Mouse (Mus musculus) CH12.LX (cell line): Measurements from ENCODE around the gene Cdc37. TPM values are rescaled to one million over a fixed set of nuclear protein-coding genes. Genes with fewer than 3 reads are reported as not detected.

Experiments used
- DNase-seq: peaks from one replicate; pipeline ENCODE4 v3.0.0-alpha.2; 2013; ENCODE audit errors: extremely low read depth
- H3K27ac ChIP-seq: 2 replicates; pipeline ENCODE4 v1.5.1; 2012; ENCODE audit warnings: low read depth, mild to moderate bottlenecking, control low read depth, moderate library complexity; ENCODE audit not compliant: insufficient read depth
- H3K27me3 ChIP-seq: replicated peaks from 2 replicates; pipeline ENCODE3; 2012; ENCODE audit warnings: inconsistent platforms
- H3K36me3 ChIP-seq, 2 experiments: replicated peaks in 1 of 2; 2 replicates each; pipeline versions ENCODE3 to v1.6.1; 2012; ENCODE audit warnings: inconsistent platforms in 1 of 2, low read length in 1 of 2, mild to moderate bottlenecking in 1 of 2, mixed read lengths in 1 of 2, moderate library complexity in 1 of 2; ENCODE audit not compliant: control insufficient read depth in 1 of 2, insufficient read depth in 1 of 2
- H3K4me1 ChIP-seq, 2 experiments: 2 replicates each; pipeline ENCODE4 v1.6.1; 2012; ENCODE audit warnings: inconsistent platforms in 1 of 2, moderate library complexity in 1 of 2; ENCODE audit not compliant: insufficient read depth in 2 of 2, control insufficient read depth in 1 of 2
- H3K4me2 ChIP-seq: 2 replicates; pipeline ENCODE4 v1.6.1; 2012; ENCODE audit warnings: low read depth, mild to moderate bottlenecking, control low read depth; ENCODE audit not compliant: poor library complexity, insufficient read depth, severe bottlenecking
- H3K4me3 ChIP-seq, 3 experiments: fragments of 150-350 bp in 1 of 3; sonication (generic) in 1 of 3; replicated peaks in 1 of 3; 2 replicates each; pipeline versions ENCODE3 to v1.5.1; 2011 to 2012; ENCODE audit warnings: low read depth in 2 of 3, low read length in 2 of 3, mild to moderate bottlenecking in 2 of 3, moderate library complexity in 2 of 3, control low read depth in 1 of 3, improper control_type of control experiment in 1 of 3, inconsistent platforms in 1 of 3, mixed read lengths in 1 of 3; ENCODE audit not compliant: poor library complexity in 1 of 3
- H3K79me2 ChIP-seq: replicated peaks from 2 replicates; pipeline ENCODE4 v1.6.1; 2012; ENCODE audit warnings: mild to moderate bottlenecking, moderate library complexity; ENCODE audit not compliant: control insufficient read depth, poor library complexity, insufficient read depth, severe bottlenecking; ENCODE audit errors: extremely low read depth
- H3K9ac ChIP-seq: 2 replicates; pipeline ENCODE4 v1.6.1; 2012; ENCODE audit warnings: low read depth, mild to moderate bottlenecking, control low read depth, moderate library complexity; ENCODE audit not compliant: insufficient read depth
- H3K9me3 ChIP-seq: replicated peaks from 2 replicates; pipeline ENCODE3; 2012; ENCODE audit warnings: low read length, inconsistent platforms, mixed read lengths
- BHLHE40 ChIP-seq: IDR thresholded peaks from 2 replicates; pipeline ENCODE4 v1.6.1; 2011; ENCODE audit warnings: mild to moderate bottlenecking, low read depth, low read length, improper control_type of control experiment
- CHD1 ChIP-seq: IDR thresholded peaks from 2 replicates; pipeline ENCODE4 v1.6.1; 2012; ENCODE audit warnings: low read depth, low read length, improper control_type of control experiment, inconsistent platforms
- CHD2 ChIP-seq: IDR thresholded peaks from 2 replicates; pipeline ENCODE4 v1.6.1; 2011; ENCODE audit warnings: low read length, improper control_type of control experiment
- HCFC1 ChIP-seq: IDR thresholded peaks from 2 replicates; pipeline ENCODE4 v1.6.1; 2012; ENCODE audit warnings: low read depth, mild to moderate bottlenecking, inconsistent platforms, low read length, improper control_type of control experiment
- JUN ChIP-seq: IDR thresholded peaks from 2 replicates; pipeline ENCODE4 v1.6.1; 2011; ENCODE audit warnings: low read depth, mild to moderate bottlenecking, low read length, improper control_type of control experiment, moderate library complexity; ENCODE audit not compliant: insufficient read depth
- JUND ChIP-seq: conservative IDR thresholded peaks from 2 replicates; pipeline ENCODE4 v1.6.1; 2011; ENCODE audit warnings: low read depth, low read length, improper control_type of control experiment
- MAFK ChIP-seq: IDR thresholded peaks from 2 replicates; pipeline ENCODE4 v1.6.1; 2011; ENCODE audit warnings: low read length, improper control_type of control experiment; ENCODE audit not compliant: insufficient replicate concordance
- MEF2A ChIP-seq: IDR thresholded peaks from 2 replicates; pipeline ENCODE4 v1.6.1; 2014; ENCODE audit warnings: low read depth, mild to moderate bottlenecking, inconsistent platforms, low read length, improper control_type of control experiment, borderline replicate concordance
- MYC ChIP-seq: IDR thresholded peaks from 2 replicates; pipeline ENCODE4 v1.6.1; 2011; ENCODE audit warnings: low read depth, mild to moderate bottlenecking, improper control_type of control experiment, low read length
- NRF1 ChIP-seq: IDR thresholded peaks from 2 replicates; pipeline ENCODE4 v1.6.1; 2014; ENCODE audit warnings: low read depth, mild to moderate bottlenecking, inconsistent platforms, low read length, improper control_type of control experiment, moderate library complexity
- PAX5 ChIP-seq: IDR thresholded peaks from 2 replicates; pipeline ENCODE4 v1.6.1; 2012; ENCODE audit warnings: low read length, inconsistent platforms, mixed read lengths
- POLR2AphosphoS2 ChIP-seq: IDR thresholded peaks from 2 replicates; pipeline ENCODE4 v1.6.1; 2011; ENCODE audit warnings: low read depth, low read length, improper control_type of control experiment
- SIN3A ChIP-seq: IDR thresholded peaks from 2 replicates; pipeline ENCODE4 v1.6.1; 2012; ENCODE audit warnings: low read length, improper control_type of control experiment, inconsistent platforms
- SMC3 ChIP-seq: IDR thresholded peaks from 2 replicates; pipeline ENCODE4 v1.6.1; 2011; ENCODE audit warnings: low read depth, low read length, improper control_type of control experiment
- USF1 ChIP-seq: IDR thresholded peaks from 2 replicates; pipeline ENCODE4 v1.6.1; 2014; ENCODE audit warnings: low read depth, mild to moderate bottlenecking, inconsistent platforms, low read length, improper control_type of control experiment
- USF2 ChIP-seq: conservative IDR thresholded peaks from 2 replicates; pipeline ENCODE4 v1.6.1; 2011; ENCODE audit warnings: low read depth, low read length, improper control_type of control experiment
- ZC3H11A ChIP-seq: IDR thresholded peaks from 2 replicates; pipeline ENCODE4 v1.6.1; 2012; ENCODE audit warnings: low read depth, mild to moderate bottlenecking, inconsistent platforms, low read length, improper control_type of control experiment
- ZMIZ1 ChIP-seq: IDR thresholded peaks from 2 replicates; pipeline ENCODE4 v1.6.1; 2012; ENCODE audit warnings: low read depth, mild to moderate bottlenecking, inconsistent platforms, low read length, improper control_type of control experiment
- ZNF384 ChIP-seq: IDR thresholded peaks from 2 replicates; pipeline ENCODE4 v1.6.1; 2012; ENCODE audit warnings: low read depth, low read length, improper control_type of control experiment, inconsistent platforms
- dilution Hi-C: fragments of 300-500 bp; cut with MboI; formaldehyde crosslinking; loops from 2 replicates; pipeline ENCODE4 v1.14.3; 2020; ENCODE audit warnings: low sequenced_read_pairs; ENCODE audit not compliant: extremely low pct_unique_long_range_greater_than_20kb, extremely low pct_ligation_motif_present
- in situ Hi-C: fragments of 300-500 bp; cut with MboI; formaldehyde crosslinking; loops from 3 replicates; pipeline ENCODE4 v1.14.3; 2019; ENCODE audit warnings: low sequenced_read_pairs, low pct_ligation_motif_present, low pct_unique_long_range_greater_than_20kb, mixed read lengths
- polyA plus RNA-seq: library from polyadenylated mRNA; unstranded; fragments of >175 nt; gene quantifications from 2 replicates; pipeline ENCODE4 v1.2.1, GENCODE M21; 2012; ENCODE audit warnings: low read depth; ENCODE audit not compliant: insufficient read length
- total RNA-seq, 2 experiments: library from RNA; depleted of rRNA; stranded (reverse); fragments of 300-350 nt in 1 of 2; fragments of >200 nt in 1 of 2; gene quantifications; 2 replicates each; pipeline ENCODE4 v1.2.3; 2012 to 2014

Gene Cdc37
- total and polyA plus RNA-seq, 3 experiments, result 87.2 to 447 (median 230) TPM

GRCm38 (mm10) chr9:21117073-21117472, 32.7 kb downstream of the Cdc37 start:
- Histone ChIP-seq H3K36me3 (peaks cover 77 to 81% of the 10 kb centered on the region in 2 experiments), H3K27ac (no peak overlapping the region; the same call in 1 of the 2 replicates), H3K27me3 (no peaks in the 10 kb centered on the region), H3K79me2 (no peaks in the 10 kb centered on the region), H3K9ac (no peak overlapping the region), H3K4me2 (no peak overlapping the region), H3K9me3 (no peaks in the 10 kb centered on the region), H3K4me1 (0 out of 4 replicates have a peak, but pooled peaks cover 0 to 5% of the 10 kb centered on the region in 2 experiments), H3K4me3 (no peak overlapping the region)
- TF ChIP-seq ZC3H11A, result no peak
- no peak for TF ChIP-seq USF2
- TF ChIP-seq USF1, result no peak
- TF ChIP-seq ZNF384, result no peak
- TF ChIP-seq POLR2AphosphoS2, result no peak
- no peak for TF ChIP-seq MEF2A
- no peak for TF ChIP-seq JUN
- no peak for TF ChIP-seq CHD1
- no peak for TF ChIP-seq SIN3A
- TF ChIP-seq JUND, result no peak
- TF ChIP-seq BHLHE40, result no peak
- TF ChIP-seq MAFK, result no peak
- TF ChIP-seq CHD2, result no peak
- TF ChIP-seq HCFC1, result no peak
- no peak for TF ChIP-seq SMC3
- no peak for TF ChIP-seq PAX5
- TF ChIP-seq MYC, result no peak
- no peak for TF ChIP-seq NRF1
- no peak for DNase-seq
- dilution Hi-C loops, result no loop called here
- in situ Hi-C loops, result no loop called here

- H3K4me3 ChIP-seq, result no peak overlapping the region
- in situ Hi-C loops (no loop called here), dilution Hi-C loops (no loop called here)
- no peak overlapping the region for H3K27ac ChIP-seq
- H3K79me2 ChIP-seq, result no peaks in the 10 kb centered on the region
- TF ChIP-seq USF1, result no peak
- TF ChIP-seq ZMIZ1, result no peak
- no peak for TF ChIP-seq MAFK
- TF ChIP-seq SIN3A, result no peak
- TF ChIP-seq, all 38 proteins: peak for 0
- no peak overlapping the region for H3K4me2 ChIP-seq
- no peaks in the 10 kb centered on the region for H3K27me3 ChIP-seq
- DNase-seq, result no peak
- H3K36me3 ChIP-seq, result peaks cover 77 to 81% of the 10 kb centered on the region in 2 experiments
- 0 out of 4 replicates have a peak, but pooled peaks cover 0 to 5% of the 10 kb centered on the region in 2 experiments for H3K4me1 ChIP-seq
- no peaks in the 10 kb centered on the region for H3K9me3 ChIP-seq
- H3K9ac ChIP-seq, result no peak overlapping the region
Observed at GRCm38 (mm10) chr9:21115105-21115504, 34.7 kb downstream of the Cdc37 start.
